Mouse (Mus musculus): ENCODE measurements around the gene Gm44805.

The Gm44805 gene
- long read RNA-seq, experiment 1, partial matches to known transcripts: 0 of 3 reads
- long read RNA-seq, experiment 1, other reads (novel, unspliced or antisense): 0 of 3 reads
- long read RNA-seq, experiment 2, partial matches to known transcripts: 0 of 3 reads
- long read RNA-seq, experiment 2, other reads (novel, unspliced or antisense): 1 of 3 reads

DNA sequence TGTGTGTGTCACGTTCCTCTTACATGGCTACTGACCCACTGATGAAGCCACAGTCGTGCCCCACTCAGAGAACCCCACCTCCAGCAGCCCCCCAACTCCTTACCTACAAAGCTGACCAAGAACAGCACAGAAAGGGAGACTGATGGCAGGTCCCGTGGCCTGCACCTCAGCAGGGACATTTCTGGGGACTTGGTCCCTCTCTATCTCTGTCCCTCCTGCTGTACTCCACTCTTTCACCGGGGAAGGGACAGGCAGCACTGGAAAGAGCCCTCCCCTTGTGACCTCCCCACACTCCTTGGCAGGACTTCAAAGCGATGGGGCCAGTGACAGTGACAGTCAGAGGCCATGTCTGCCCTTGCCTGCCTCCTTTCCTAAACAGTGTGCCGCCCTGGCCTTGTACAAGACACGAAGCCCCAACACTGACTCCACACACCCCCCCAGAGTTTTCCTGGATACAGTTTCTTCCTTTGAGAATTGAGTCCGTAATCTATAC lies at the start of gene Gm44805, which contains the start of gene Apoc4:
TSS of gene Gm44805 (minus strand) at position 222 of the 493 bp plus-strand sequence.
TSS of gene Apoc4 (minus strand) at position 278 of the 493 bp plus-strand sequence.
- intact Hi-C loops (cut with DNase I): no loop called here

DNA sequence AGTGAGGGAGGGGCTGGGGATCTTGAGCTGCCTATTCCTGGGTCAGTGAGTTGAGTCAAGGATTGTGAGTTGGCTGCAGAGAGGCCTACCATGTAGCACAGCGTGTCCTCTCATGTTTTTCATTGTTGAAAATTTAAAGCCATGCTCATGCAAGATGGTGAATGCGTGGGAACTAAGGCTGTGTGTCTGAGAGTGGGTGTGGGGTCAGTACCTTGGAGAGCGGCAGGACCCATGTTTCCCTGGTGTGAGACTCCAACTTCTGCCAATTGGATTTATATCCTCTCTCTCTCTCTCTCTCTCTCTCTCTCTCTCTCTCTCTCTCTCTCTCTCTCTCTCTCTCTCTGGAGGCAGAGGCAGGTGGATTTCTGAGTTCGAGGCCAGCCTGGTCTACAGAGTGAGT lies 45.3 kb upstream of the Gm44805 start:
- intact Hi-C loops (cut with DNase I): no loop called here

DNA sequence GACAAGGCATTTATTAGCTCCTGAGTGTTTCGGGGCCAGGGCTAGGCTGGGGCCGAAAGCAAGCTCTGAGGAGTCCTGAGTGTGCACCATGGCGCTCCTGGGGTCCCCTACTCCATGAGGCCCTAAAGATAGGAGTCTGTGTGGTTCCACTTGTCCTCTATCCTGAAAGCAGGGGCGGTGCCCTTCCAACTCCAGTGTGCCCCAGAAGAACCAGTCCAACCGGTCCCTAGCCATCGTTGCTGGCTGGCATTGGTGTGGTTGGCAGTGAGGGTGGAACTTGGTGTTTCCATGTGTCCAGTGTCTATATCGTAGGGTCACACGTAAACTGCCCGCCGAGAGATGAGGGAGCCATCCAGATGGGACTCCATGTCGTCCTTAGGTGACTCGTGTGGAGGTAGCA lies 42.9 kb upstream of the Gm44805 start:
- intact Hi-C loops (cut with DNase I): no loop called here

DNA sequence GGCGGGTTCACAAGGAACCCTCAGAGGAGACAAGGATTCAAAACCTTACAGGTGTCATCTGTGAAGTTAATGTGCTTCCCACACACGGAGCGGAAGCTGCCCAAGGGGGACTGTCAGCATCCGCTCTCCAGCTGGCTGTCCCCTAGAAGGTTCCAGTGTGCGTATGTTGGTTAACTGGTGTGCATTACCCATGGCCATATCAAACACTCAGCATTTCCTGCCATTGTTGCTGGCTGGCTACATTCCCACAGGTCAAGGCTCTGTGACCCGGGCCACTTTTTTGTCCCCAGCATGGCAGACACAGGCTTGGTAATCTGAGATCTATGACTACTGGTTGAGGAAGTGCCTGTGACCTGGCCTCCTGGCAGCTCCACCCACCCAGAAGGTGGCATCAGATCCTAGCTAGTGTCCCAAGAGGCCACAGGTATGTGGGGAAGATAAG lies 41.6 kb upstream of the Gm44805 start:
- intact Hi-C loops (cut with DNase I): no loop called here

DNA sequence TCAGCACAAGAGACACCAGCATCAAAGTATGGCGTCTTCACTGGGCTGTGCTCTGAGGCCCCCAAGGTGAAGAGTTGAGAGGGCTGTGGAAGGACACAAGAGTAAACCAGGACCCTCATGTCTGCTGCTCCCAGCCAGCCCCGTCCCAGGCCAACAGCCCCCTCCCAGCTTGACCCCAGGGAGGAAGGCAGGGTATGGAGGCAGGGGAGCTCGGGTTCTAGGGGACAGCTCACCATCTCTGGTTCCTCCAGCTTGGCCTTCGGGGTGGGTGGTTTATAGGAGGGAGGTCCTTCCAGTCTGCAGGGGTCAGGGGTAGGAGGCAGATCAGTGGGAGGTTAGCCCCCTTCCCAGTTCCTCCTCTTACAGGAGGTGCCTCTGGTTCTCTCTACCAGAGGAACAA lies 38.0 kb upstream of the Gm44805 start:
- intact Hi-C loops (cut with DNase I): no loop called here

DNA sequence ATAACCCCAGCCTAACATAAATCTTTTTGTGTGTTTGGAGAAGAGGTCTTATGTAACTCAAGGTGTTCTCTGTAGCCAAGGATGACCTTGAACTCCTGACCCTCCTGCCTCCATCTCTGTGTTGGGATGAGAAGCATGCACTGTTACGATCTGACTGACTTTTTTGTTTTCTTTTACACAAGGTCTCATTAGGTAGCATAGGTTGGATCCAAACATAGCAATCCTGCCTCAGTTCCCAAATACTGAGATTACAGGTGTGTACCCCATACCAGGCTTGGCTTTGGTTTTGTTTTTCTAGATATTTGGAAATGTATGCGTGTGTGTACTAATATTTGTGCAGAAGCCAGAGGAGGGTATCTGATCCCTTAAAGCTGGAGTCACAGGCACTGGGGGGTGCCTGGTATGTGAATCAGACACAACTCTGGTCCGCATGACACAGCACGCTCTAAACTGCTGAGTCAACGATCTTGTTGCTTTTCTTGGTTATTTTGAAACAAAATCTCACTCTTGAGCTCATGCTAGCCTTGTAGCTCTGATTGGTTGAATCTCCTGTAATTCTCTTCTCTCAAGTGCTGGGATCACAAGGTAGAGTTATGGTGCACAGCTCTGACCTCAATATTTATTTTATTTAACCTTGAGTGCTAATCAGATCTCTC lies 37.2 kb upstream of the Gm44805 start:
- intact Hi-C loops (cut with DNase I): no loop called here

DNA sequence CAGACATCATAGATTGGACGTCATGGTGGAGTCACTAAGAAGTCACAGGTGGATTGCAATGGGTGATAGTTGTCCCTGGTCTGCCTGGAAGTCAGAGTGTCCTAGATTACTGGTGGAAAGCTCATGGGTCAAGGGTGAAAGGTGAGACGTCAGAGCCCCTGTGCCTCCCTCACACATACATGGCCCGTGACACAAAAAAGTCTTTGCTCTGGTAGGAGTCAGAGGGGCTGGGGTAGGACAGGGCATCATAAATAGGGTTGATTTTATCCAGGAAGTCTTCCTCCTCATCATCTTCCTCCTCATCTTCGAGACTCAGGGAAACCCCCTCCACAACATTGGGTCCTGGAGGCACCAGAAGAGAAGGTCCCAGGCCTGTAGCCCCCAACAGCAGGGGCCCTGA lies 36.1 kb upstream of the Gm44805 start:
- intact Hi-C loops (cut with DNase I): no loop called here

DNA sequence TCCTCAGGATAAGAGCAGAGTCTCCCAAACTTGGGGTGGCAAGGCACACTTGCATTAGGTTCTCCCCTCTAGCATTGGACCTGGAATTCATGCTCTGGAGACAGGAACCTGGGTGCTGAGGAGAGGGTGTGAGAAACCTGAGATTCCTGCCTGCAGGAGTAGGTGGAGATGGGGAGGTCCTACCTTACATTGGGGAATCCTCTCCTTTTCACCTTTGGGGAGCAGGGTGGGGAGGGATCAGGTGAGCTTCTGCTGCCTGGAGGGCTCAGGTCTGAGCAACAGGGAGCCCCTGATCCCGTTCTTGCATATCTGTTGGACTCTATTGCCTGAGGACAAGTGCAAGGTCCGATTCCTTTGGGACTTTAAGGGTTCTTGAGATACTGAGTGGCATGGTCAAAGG lies 35.6 kb upstream of the Gm44805 start:
- intact Hi-C loops (cut with DNase I): no loop called here

DNA sequence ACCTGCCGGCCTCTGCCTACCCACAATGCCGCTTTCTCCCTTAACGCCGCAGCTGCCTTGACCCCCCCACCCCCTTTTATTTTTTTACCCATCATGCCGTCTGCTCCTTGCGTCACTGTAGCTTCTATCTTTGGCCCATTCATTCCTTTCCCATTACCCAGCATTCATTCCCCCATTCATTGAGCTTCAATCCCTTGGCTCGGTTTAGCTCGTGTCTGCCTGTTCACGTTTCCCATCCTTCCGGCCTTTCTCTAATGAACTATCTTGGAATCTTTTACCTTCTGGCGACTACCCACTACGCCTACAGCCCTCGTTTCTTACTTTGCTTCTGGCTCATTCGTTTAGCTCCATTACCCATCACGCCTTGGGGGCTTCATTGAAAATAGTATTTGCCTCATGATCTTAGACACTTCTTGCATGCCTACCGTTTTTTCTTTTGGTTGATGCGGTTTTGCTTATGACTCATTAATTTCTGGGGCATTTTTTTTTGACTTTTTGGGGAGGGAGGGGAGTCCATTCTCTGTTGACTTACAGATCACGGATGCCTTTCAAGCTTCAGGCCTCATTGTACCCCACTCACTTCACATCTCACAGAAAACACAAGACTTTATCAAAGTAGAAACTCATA lies 34.9 kb upstream of the Gm44805 start:
- intact Hi-C loops (cut with DNase I): no loop called here

DNA sequence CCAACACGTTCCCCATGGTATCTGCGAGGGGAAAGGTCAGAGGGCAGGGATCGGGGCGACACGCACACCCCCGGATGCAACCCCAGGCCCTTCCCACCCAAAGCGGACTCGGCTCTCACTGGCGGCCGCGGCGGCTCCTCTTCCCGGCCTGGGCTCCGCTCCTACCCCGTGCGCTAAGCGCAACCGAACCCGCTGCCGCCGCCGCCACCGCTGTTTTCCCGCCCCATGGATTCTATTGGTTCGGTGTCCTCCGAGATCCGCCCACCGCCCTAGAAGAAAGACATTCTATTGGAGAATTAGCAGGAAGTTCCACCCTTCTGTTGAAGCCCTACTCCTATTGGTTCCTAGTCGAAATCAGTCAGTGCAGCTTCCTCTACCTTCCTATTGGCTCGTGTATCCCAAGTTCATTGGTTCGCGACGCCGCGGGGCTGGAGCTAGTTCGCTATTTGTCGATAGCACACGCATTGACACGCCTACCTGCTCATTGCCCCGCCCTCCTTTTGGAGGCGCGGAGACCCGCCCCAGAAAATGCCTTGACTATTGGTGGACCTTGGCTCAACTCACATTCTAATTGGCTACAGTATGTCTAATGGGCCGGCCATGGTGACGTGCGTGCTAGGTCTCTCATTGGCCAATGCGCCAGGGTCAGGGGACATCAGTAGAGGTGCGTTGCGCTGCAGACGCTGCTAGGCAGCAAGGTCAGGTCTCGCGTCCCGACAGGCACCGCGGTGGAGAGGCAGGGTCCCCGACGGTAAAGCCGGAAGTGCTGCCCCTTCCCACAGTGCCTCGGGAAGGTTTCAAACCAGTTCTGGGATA lies 34.2 kb upstream of the Gm44805 start, which contains the start of gene Tomm40:
TSS of gene Tomm40 (minus strand) at position 200 of the 816 bp plus-strand sequence.
- intact Hi-C loops (cut with DNase I): no loop called here

DNA sequence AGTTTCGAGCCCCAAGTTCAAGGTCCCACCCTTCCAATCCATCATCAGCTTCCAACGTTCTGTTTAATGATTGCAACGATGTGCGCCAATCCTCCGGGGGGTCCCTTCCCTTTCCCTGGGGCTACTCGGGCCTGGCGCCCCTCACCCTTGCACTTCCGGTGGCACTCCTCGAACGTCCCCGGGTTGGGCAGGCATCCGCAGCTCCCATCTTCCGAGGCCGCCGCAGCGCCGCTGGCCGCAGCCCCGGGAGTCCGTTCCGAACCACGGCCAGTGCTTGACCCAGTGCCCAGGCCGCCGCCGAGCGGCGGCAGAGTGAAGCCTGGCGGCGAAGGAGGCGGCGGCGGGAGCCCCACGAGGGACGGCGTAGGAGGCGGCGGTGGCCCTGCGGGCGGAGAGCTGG lies 33.6 kb upstream of the Gm44805 start:
- intact Hi-C loops (cut with DNase I): loop anchor here (5.0 kb wide), 3 partner anchors 32 to 313 kb away; partner anchors contain the start of genes Ckm, Clptm1 and Klc3

DNA sequence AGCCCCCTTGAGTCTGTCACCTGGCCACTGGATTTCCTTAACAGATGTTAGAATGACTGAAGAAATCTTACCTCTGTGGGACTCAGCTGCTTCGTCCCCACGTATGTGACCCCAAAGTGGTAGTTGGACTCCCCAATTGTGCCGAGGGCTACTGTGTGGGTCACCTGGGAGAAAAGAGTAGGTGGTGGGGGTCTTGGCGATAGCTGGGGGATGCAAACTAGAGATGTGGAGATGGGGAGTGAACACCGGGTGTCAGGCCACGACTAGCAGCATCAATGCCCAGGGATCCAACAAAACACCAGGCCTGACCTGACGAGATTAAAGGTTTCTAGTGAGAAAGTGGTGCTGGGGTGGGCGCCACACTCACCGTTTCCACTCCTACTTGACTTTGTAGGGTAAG lies 32.4 kb upstream of the Gm44805 start:
- intact Hi-C loops (cut with DNase I): loop anchor here (5.0 kb wide), 3 partner anchors 34 to 311 kb away; partner anchors contain the start of genes Ckm, Clptm1 and Klc3

DNA sequence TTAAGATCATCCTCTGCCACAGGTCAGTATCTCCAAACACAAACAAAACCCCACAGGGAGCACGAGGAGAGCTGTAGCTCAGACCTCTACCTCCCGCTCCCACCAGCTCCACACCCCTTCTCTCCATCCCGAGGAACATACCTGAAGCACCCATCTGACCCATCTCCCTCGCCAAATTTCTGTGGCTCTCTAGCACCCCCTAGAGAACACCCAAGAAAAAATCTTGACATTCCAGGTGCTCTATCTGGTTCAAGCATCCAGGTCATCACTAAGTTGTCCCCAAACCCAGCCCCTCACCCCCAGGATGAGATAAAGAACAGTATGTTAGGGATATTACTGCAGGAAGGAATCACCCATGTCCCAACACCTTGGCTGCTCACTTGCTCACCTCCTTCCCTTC lies 32.0 kb upstream of the Gm44805 start:
- intact Hi-C loops (cut with DNase I): loop anchor here (5.0 kb wide), 3 partner anchors 34 to 311 kb away; partner anchors contain the start of genes Ckm, Clptm1 and Klc3

DNA sequence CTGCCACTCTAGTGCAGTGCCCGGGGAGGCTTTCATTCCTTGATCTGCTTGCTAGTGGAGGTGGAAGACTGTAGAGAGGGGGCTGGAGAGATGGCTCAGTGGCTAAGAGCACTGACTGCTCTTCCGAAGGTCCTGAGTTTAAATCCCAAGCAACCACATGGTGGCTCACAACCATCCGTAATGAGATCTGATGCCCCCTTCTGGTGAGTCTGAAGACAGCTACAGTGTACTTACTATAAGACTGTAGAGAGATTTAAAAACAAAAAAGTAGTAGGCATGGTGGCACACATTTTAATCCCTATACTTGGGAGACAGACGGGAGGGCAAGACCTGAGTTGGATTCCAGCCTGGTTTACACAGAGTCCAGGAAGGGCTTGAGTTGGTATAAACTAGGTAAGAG lies 31.2 kb upstream of the Gm44805 start:
- intact Hi-C loops (cut with DNase I): loop anchor here (5.0 kb wide), 3 partner anchors 35 to 310 kb away; partner anchors contain the start of genes Ckm, Clptm1 and Klc3

DNA sequence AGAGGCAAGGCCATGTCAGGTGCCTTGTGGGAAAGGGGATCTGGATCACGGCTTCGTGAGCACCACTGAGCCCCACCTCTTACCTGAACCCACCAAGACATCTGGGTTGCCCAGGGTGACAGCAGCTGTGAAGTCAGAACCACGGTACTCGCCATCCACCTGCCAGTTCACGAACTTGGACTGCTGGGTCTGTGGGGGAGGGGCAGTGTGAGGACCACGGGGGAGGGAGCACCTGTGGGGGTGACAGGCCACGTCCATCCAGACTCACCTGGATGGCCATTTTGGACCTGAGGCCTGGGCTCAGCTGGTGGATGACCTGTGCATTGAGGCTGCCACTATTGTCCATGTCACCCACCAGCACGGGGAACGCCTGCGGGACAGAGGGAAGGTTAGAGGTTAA lies 29.4 kb upstream of the Gm44805 start:
- intact Hi-C loops (cut with DNase I): loop anchor here (5.0 kb wide), 3 partner anchors 37 to 308 kb away; partner anchors contain the start of genes Ckm, Clptm1 and Klc3

DNA sequence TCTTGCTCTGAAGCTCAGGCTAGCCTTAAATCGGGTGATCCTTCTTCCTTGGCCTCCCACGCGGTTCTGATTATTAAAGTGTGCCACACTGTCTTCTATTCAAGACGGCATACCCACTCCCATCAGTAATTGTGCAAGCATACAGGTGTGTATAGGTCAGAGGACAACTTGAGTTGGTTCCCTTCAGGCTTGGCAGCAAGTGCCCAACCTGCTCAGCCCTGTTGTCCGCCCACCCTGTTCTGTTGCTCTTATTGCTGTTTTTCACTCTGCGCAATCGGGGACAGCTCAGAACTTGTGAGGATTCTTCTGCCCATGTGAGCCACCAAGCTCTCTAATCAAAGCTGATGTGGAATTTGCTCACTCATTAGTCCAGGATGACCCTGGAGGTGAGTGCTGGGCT lies 24.0 kb upstream of the Gm44805 start:
- intact Hi-C loops (cut with DNase I): no loop called here

DNA sequence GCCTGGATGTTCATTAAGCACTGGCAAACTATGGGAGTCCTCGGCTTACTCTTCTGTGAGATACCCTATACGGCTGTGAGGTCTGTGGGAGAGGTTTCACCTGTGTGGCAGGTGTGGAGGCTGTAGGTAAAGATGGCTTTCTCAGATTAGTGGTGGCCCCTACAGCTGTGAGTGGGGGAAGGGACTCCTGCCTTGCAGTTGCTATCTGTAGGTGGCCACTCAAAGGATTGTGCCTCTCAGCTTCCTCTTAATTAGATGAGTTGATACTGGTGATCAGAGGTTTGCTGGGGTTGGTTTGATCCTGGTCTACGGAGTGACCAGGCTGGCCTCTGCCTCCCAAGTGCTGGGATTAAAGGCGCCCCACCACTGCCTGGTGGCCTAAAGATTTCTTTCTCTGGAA lies 23.3 kb upstream of the Gm44805 start:
- intact Hi-C loops (cut with DNase I): no loop called here

DNA sequence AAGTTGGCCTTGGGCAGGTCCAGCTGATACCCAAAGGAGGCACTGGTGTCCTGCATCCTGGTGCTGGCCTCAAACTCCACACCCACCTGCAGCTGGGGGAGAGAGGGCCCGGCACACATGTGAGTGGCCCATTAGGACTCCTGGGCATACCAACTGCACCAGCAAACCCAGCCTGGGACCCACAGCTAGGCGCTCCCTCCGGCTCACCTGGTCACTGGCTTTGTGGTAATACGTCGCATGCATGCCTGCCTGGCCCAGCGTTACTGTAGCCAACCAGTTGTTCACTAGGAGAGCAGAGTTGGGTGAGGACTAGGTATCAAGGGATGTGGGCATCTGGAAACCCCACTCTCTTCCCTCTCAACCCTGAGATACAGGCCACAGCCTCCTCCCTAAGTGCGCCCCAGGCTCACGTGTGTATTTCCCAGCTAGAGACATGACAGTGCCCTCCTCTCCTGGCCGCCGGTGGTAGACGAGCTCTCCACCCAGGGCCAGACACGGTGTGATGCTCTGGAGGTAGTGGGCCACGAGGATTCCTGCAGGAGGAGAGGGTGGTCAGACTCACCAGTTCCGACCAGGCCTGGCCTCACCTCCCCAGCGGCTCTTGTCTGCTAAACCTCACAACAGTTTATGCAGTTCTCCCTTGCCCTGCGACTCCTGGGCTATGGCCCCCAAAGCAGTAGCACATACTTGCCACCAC lies 21.8 kb upstream of the Gm44805 start:
- intact Hi-C loops (cut with DNase I): no loop called here

DNA sequence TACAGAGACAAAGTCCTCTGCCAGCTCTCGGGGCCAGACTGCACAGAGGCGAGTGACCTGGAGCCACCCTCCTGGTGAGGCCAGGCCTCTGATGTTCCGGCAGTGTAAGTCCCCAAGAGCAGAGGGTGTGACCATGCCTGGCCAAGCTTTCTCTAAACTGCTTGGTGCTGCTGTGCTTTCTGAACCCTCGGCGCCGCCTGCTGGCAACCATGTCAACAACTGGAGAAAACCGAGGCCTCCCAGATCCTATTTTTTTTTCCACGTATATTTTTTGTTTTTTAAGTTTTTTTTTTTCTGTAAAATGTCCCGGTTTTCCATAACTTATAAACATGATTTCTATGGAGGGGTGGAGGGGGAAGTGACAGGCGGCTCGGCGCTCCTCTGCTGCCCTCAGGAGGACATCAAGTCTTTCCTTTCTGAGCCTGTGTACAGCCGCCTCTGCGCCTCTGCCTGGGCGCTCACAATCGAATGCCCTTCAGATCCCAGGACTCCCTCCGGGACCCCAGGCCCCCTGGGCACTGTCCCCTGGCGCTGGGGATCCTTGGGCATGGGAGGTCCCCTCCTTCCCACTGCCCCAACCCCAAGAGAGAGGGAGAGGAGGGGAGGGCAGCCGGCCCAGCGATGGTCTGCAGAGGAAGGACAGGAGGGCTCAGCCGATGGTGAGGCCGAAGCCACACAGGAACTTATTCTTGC lies 20.0 kb upstream of the Gm44805 start:
- intact Hi-C loops (cut with DNase I): no loop called here

Data from adrenal gland (tissue).